Mouse (Mus musculus): ENCODE results near the gene 4931406C07Rik. TPM values are rescaled to one million over a fixed set of nuclear protein-coding genes. Genes with fewer than 3 reads are reported as not detected.

4931406C07Rik gene
- total and polyA plus RNA-seq, 3 experiments = 5.0 to 20.2 (median 12.0) TPM

DNA sequence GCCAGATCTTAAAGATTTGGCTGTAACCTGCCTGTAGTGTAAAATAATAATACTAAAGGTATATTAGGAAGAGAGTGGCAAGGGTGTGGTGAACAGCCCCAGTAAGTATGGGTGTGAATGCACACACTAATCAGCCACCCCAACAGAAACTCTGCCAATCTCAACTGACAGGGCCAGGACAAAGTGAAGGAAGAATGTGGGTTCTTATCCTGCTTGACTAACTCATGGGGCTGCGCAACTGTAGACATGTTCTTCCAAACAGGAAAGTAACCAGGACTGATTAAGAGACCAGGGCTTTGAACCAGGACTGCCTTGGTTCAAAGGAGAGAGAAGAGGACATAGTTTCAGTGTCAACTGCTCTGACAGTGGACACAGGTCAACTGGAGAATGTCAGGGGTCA, 64.1 kb downstream of the 4931406C07Rik start:
- dilution Hi-C loops (cut with MboI; ENCODE audit: extremely low pct_ligation_motif_present, extremely low pct_unique_long_range_greater_than_20kb, low sequenced_read_pairs) = no loop called here
- Histone ChIP-seq H3K27ac (ENCODE audit: insufficient read depth, low read depth) (no peak overlapping the region), H3K79me2 (replicated peaks; ENCODE audit: control insufficient read depth, extremely low read depth, insufficient read depth, poor library complexity, severe bottlenecking) (no peaks in the 10 kb centered on the region), H3K4me3 (replicated peaks in 1 of 3; ENCODE audit: low read depth in 2 of 3, low read length in 2 of 3, poor library complexity in 1 of 3) (no peak overlapping the region), H3K4me2 (ENCODE audit: insufficient read depth, low read depth, poor library complexity, severe bottlenecking) (no peak overlapping the region), H3K27me3 (replicated peaks) (peaks cover 2% of the 10 kb centered on the region), H3K9ac (ENCODE audit: insufficient read depth, low read depth) (no peak overlapping the region), H3K9me3 (replicated peaks; ENCODE audit: low read length) (no peaks in the 10 kb centered on the region), H3K4me1 (ENCODE audit: control insufficient read depth in 1 of 2, insufficient read depth in 2 of 2) (0 out of 4 replicates have a peak, but pooled peaks cover 0 to 4% of the 10 kb centered on the region in 2 experiments), H3K36me3 (replicated peaks in 1 of 2; ENCODE audit: control insufficient read depth in 1 of 2, insufficient read depth in 1 of 2, low read length in 1 of 2) (no peaks in the 10 kb centered on the region)
- TF ChIP-seq POLR2A (IDR thresholded peaks at IDR 0.05; ENCODE audit: low read depth, low read length) (no peak), ETS1 (conservative IDR thresholded peaks at IDR 0.05; ENCODE audit: low read depth, low read length) (no peak), SIN3A (IDR thresholded peaks at IDR 0.05; ENCODE audit: low read length) (no peak), MAFK (IDR thresholded peaks at IDR 0.05; ENCODE audit: insufficient replicate concordance, low read length) (no peak), USF1 (IDR thresholded peaks at IDR 0.05; ENCODE audit: low read depth, low read length) (no peak), IRF4 (IDR thresholded peaks at IDR 0.05; ENCODE audit: low read depth, low read length) (no peak), ZC3H11A (IDR thresholded peaks at IDR 0.05; ENCODE audit: low read depth, low read length) (no peak), BHLHE40 (IDR thresholded peaks at IDR 0.05; ENCODE audit: low read depth, low read length) (no peak), ELF1 (IDR thresholded peaks at IDR 0.05; ENCODE audit: low read depth, low read length) (no peak)
- in situ Hi-C loops (cut with MboI; ENCODE audit: low pct_ligation_motif_present, low pct_unique_long_range_greater_than_20kb, low sequenced_read_pairs) = no loop called here
- no peak for DNase-seq (ENCODE audit: extremely low read depth)

DNA sequence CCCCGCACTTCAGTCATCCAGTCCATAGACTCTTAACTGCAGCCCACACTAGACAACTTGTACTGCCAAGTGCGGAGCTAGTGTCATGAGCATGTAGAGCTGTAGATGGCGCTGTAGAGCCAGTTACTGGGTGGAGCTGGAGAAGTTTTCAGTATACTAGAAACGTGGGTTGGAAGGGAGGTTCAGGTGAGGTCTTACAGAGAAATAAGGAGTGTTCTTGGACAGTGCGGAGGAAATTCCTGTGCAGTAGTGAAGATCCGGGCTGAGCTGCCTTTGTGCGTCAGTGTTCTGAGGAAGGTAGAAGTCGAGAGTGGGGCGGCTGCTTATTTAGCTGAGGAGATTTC, 64.7 kb downstream of the 4931406C07Rik start:
- dilution Hi-C loops (cut with MboI; ENCODE audit: extremely low pct_ligation_motif_present, extremely low pct_unique_long_range_greater_than_20kb, low sequenced_read_pairs) (no loop called here), in situ Hi-C loops (cut with MboI; ENCODE audit: low pct_ligation_motif_present, low pct_unique_long_range_greater_than_20kb, low sequenced_read_pairs) (no loop called here)
- peak; percentile 66 for DNase-seq (ENCODE audit: extremely low read depth)
- Histone ChIP-seq H3K27me3 (replicated peaks) (peaks cover 2% of the 10 kb centered on the region), H3K79me2 (replicated peaks; ENCODE audit: control insufficient read depth, extremely low read depth, insufficient read depth, poor library complexity, severe bottlenecking) (no peaks in the 10 kb centered on the region), H3K4me1 (ENCODE audit: control insufficient read depth in 1 of 2, insufficient read depth in 2 of 2) (0 out of 4 replicates have a peak, but pooled peaks cover 0 to 4% of the 10 kb centered on the region in 2 experiments), H3K9me3 (replicated peaks; ENCODE audit: low read length) (no peaks in the 10 kb centered on the region), H3K9ac (ENCODE audit: insufficient read depth, low read depth) (no peak overlapping the region), H3K4me2 (ENCODE audit: insufficient read depth, low read depth, poor library complexity, severe bottlenecking) (no peak overlapping the region), H3K27ac (ENCODE audit: insufficient read depth, low read depth) (no peak overlapping the region), H3K4me3 (replicated peaks in 1 of 3; ENCODE audit: low read depth in 2 of 3, low read length in 2 of 3, poor library complexity in 1 of 3) (no peak overlapping the region), H3K36me3 (replicated peaks in 1 of 2; ENCODE audit: control insufficient read depth in 1 of 2, insufficient read depth in 1 of 2, low read length in 1 of 2) (no peaks in the 10 kb centered on the region)
- peak; percentile 34; the same call in 1 of the 2 replicates for TF ChIP-seq MYC (IDR thresholded peaks at IDR 0.05; ENCODE audit: low read depth, low read length)
- TF ChIP-seq JUND (conservative IDR thresholded peaks at IDR 0.05; ENCODE audit: low read depth, low read length) = no peak
- no peak for TF ChIP-seq POLR2AphosphoS2 (IDR thresholded peaks at IDR 0.05; ENCODE audit: low read depth, low read length)
- no peak for TF ChIP-seq CHD2 (IDR thresholded peaks at IDR 0.05; ENCODE audit: low read length)
- TF ChIP-seq SMC3 (IDR thresholded peaks at IDR 0.05; ENCODE audit: low read depth, low read length) = peak; percentile 52
- peak; percentile 79 to 81 for TF ChIP-seq CTCF (conservative IDR thresholded peaks at IDR 0.05 in 1 of 2, IDR thresholded peaks at IDR 0.05 in 1 of 2; ENCODE audit: low read depth in 2 of 2, low read length in 2 of 2)
- peak; percentile 72 for TF ChIP-seq RAD21 (IDR thresholded peaks at IDR 0.05; ENCODE audit: low read depth, low read length)
- no peak for TF ChIP-seq GABPA (IDR thresholded peaks at IDR 0.05; ENCODE audit: insufficient replicate concordance, low read depth, low read length)
- TF ChIP-seq PAX5 (IDR thresholded peaks at IDR 0.05; ENCODE audit: low read length) = no peak
